Mouse (Mus musculus) gastrocnemius, adult 18-20 months (tissue): ENCODE measurements around the gene Prkce. TPM values are rescaled to one million over a fixed set of nuclear protein-coding genes. Genes with fewer than 3 reads are reported as not detected.

Experiments
- DNase-seq: peaks from one replicate; pipeline ENCODE4 v3.0.0; 2021; ENCODE audit warnings: low spot score
- total RNA-seq, 2 experiments: library from RNA; stranded (reverse); gene quantifications; 2 replicates each; pipeline ENCODE4 v1.2.3; 2021

The Prkce gene
- total RNA-seq, 2 experiments from 2014 or later = 11.6 to 12.3 TPM

GRCm38 (mm10) chr17:86364349-86365075, 196.9 kb downstream of the Prkce start:
- DNase-seq = no peak

- DNase-seq = no peak
These were observed 199.3 kb downstream of the Prkce start for GRCm38 (mm10) chr17:86366919-86367318.

- DNase-seq = no peak
These were observed 200.1 kb downstream of the Prkce start for GRCm38 (mm10) chr17:86367676-86368075.

GRCm38 (mm10) chr17:86370106-86370742, 202.6 kb downstream of the Prkce start:
- DNase-seq = no peak

- DNase-seq = peak; percentile 48
These were observed 203.5 kb downstream of the Prkce start for GRCm38 (mm10) chr17:86371101-86371561.

GRCm38 (mm10) chr17:86376389-86376788, 208.8 kb downstream of the Prkce start:
- DNase-seq = no peak

GRCm38 (mm10) chr17:86377863-86378262, 210.3 kb downstream of the Prkce start:
- DNase-seq = no peak

GRCm38 (mm10) chr17:86378611-86379010, 211.0 kb downstream of the Prkce start:
- no peak for DNase-seq

GRCm38 (mm10) chr17:86379405-86380137, 212.0 kb downstream of the Prkce start:
- no peak for DNase-seq

GRCm38 (mm10) chr17:86381464-86381863, 213.9 kb downstream of the Prkce start:
- no peak for DNase-seq

- DNase-seq = no peak
These were observed 215.3 kb downstream of the Prkce start for GRCm38 (mm10) chr17:86382885-86383284.

- DNase-seq = no peak
These were observed 216.4 kb downstream of the Prkce start for GRCm38 (mm10) chr17:86383699-86384572.

- no peak for DNase-seq
These were observed 224.9 kb downstream of the Prkce start for GRCm38 (mm10) chr17:86392475-86392874.

- DNase-seq = no peak
These were observed 225.6 kb downstream of the Prkce start for GRCm38 (mm10) chr17:86393191-86393590.

- no peak for DNase-seq
These were observed 229.5 kb downstream of the Prkce start for GRCm38 (mm10) chr17:86397097-86397496.

- DNase-seq = no peak
These were observed 230.1 kb downstream of the Prkce start for GRCm38 (mm10) chr17:86397647-86398046.

- DNase-seq = no peak
These were observed 230.6 kb downstream of the Prkce start for GRCm38 (mm10) chr17:86398226-86398625.

- no peak for DNase-seq
These were observed 232.4 kb downstream of the Prkce start for GRCm38 (mm10) chr17:86400032-86400431.

- DNase-seq = no peak
These were observed 237.4 kb downstream of the Prkce start for GRCm38 (mm10) chr17:86404795-86405501.

- DNase-seq = no peak
These were observed 238.1 kb downstream of the Prkce start for GRCm38 (mm10) chr17:86405644-86406043.
